Mouse (Mus musculus): ENCODE measurements around the gene Smoc2.

GRCm38 (mm10) chr17:14234774-14235389 is 44.4 kb upstream of the Smoc2 start:
- TF ChIP-seq CTCF (IDR thresholded peaks at IDR 0.05; ENCODE audit: extremely low read depth, insufficient read depth, insufficient read length, insufficient replicate concordance): no peak
- TF ChIP-seq POLR2A (IDR thresholded peaks at IDR 0.05; ENCODE audit: low read depth, low read length): no peak

Data from spleen, adult 2 months (tissue).